Mouse (Mus musculus) G1E-ER4 (cell line): ENCODE data around the gene Rere. TPM values are rescaled to one million over a fixed set of nuclear protein-coding genes. Genes with fewer than 3 reads are reported as not detected.

Source experiments
- GATA1 ChIP-seq: IDR thresholded peaks from one replicate; pipeline ENCODE4 v1.8.0; 2012; ENCODE audit warnings: low read length, inconsistent platforms
- polyA plus RNA-seq: library from polyadenylated mRNA; stranded (reverse); fragments of >175 nt; gene quantifications from 2 replicates; pipeline ENCODE4 v1.2.3, GENCODE M21; 2012

Rere gene
- polyA plus RNA-seq, 1 experiment = 282 TPM

GRCm38 (mm10) chr4:150615251-150616028 is 334.0 kb downstream of the Rere start:
- TF ChIP-seq GATA1 = no peak

- no peak for TF ChIP-seq GATA1
These were observed 334.6 kb downstream of the Rere start for GRCm38 (mm10) chr4:150616029-150616420.

- no peak for TF ChIP-seq GATA1
These were observed 335.4 kb downstream of the Rere start for GRCm38 (mm10) chr4:150616841-150617240.

- TF ChIP-seq GATA1 = no peak
These were observed 337.6 kb downstream of the Rere start for GRCm38 (mm10) chr4:150619011-150619410.

- no peak for TF ChIP-seq GATA1
These were observed 341.2 kb downstream of the Rere start for GRCm38 (mm10) chr4:150622641-150623040.

GRCm38 (mm10) chr4:150624214-150624823 is 342.9 kb downstream of the Rere start:
- TF ChIP-seq GATA1 = no peak

GRCm38 (mm10) chr4:150624933-150625332 is 343.5 kb downstream of the Rere start:
- TF ChIP-seq GATA1 = no peak

GRCm38 (mm10) chr4:150625425-150625824 is 344.0 kb downstream of the Rere start:
- no peak for TF ChIP-seq GATA1

- no peak for TF ChIP-seq GATA1
These were observed 344.7 kb downstream of the Rere start for GRCm38 (mm10) chr4:150625951-150626732.

GRCm38 (mm10) chr4:150629266-150629665 is 347.8 kb downstream of the Rere start:
- no peak for TF ChIP-seq GATA1

- TF ChIP-seq GATA1 = no peak
These were observed 354.1 kb downstream of the Rere start for GRCm38 (mm10) chr4:150635568-150635967.

GRCm38 (mm10) chr4:150636635-150637034 is 355.2 kb downstream of the Rere start:
- TF ChIP-seq GATA1 = no peak

- no peak for TF ChIP-seq GATA1
These were observed 362.9 kb downstream of the Rere start for GRCm38 (mm10) chr4:150644299-150644698.

GRCm38 (mm10) chr4:150649327-150649726 is 367.9 kb downstream of the Rere start:
- peak; percentile 30 for TF ChIP-seq GATA1

- no peak for TF ChIP-seq GATA1
These were observed 370.2 kb downstream of the Rere start, which contains the start of gene Slc45a1 for GRCm38 (mm10) chr4:150651390-150652277. Gene Slc45a1 (minus strand): TSS chr4:150652174.
